Mouse (Mus musculus) megakaryocyte, embryonic 14.5 days (primary cell): ENCODE results near the gene Nr6a1.

Source experiments
- FLI1 ChIP-seq: IDR thresholded peaks from 2 replicates; pipeline ENCODE4 v1.6.1; 2012; ENCODE audit warnings: low read length, inconsistent platforms, mixed read lengths
- GATA1 ChIP-seq: IDR thresholded peaks from 3 replicates; pipeline ENCODE4 v1.6.1; 2012; ENCODE audit warnings: mixed read lengths, low read length, inconsistent platforms, borderline replicate concordance

DNA sequence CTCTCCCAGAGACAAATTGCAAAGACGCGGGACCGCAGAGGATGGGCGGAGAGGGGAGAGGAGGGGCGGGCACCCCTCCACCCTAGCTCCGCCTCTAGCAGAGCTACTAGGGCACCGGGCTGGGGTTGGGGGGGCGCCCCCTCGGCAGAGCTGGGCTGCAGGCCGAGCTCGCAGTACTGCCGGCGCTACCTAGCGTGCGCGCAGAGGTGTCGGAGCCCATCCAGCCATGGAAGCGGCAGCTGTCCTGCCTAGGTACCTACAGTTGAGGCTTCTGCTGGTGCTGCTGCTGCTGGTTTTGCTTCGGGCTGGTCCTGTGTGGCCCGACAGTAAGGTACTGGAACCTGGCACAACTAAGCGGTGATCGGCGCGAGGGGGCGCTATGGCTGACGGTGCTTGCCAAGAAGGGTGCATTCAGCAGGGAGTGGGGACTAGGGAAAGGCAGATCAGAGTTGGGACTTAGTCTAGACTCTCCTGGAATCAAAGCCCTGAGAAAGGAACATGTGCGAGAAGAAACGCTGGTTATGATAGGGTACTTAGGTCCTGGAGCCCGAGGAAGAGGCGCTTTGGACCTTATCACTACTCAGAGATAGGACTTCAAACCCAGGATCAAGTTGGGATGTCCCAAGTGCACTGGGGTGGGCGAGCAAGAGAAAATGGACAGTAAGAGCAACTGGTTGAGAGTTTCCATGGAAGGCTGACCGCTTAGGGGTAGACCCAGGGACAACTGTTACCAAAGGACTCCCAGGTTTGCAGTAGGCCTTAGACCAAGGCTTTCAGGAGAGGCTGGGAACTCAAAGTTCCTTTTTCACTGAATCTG is 4.6 kb upstream of the Nr6a1 start, which contains the start of gene Olfml2a:
- TF ChIP-seq GATA1 (no peak), FLI1 (no peak)
